Mouse (Mus musculus) intestine, embryonic 16.5 days (tissue): ENCODE data around the gene Olfr279. TPM values are rescaled to one million over a fixed set of nuclear protein-coding genes. Genes with fewer than 3 reads are reported as not detected.

Experiments used
- ATAC-seq: fragments of 200-750 bp; cut with Nextera tagmentation; 2 replicates; pipeline ENCODE4 v1.8.0; 2017; ENCODE audit warnings: moderate TSS enrichment, moderate library complexity
- H3K27ac ChIP-seq: fragments of 300-500 bp; sonication (generic); 2 replicates; pipeline ENCODE4 v1.5.1; 2014; ENCODE audit warnings: mild to moderate bottlenecking, low read length
- H3K27me3 ChIP-seq: fragments of 300-500 bp; sonication (generic); replicated peaks from 2 replicates; pipeline ENCODE4 v1.6.1; 2014; ENCODE audit warnings: low read length, control low read depth, mixed read lengths; ENCODE audit not compliant: control insufficient read depth, insufficient read depth
- H3K36me3 ChIP-seq: fragments of 300-500 bp; sonication (generic); 2 replicates; pipeline ENCODE4 v1.6.1; 2014; ENCODE audit warnings: low read length, control low read depth; ENCODE audit not compliant: control insufficient read depth, insufficient read depth
- H3K4me1 ChIP-seq: fragments of 300-500 bp; sonication (generic); 2 replicates; pipeline ENCODE4 v1.6.1; 2014; ENCODE audit warnings: low read length, control low read depth, mixed read lengths; ENCODE audit not compliant: control insufficient read depth, insufficient read depth
- H3K4me2 ChIP-seq: fragments of 300-500 bp; sonication (generic); 2 replicates; pipeline ENCODE4 v1.6.1; 2014; ENCODE audit warnings: low read depth, low read length, control low read depth
- H3K4me3 ChIP-seq: fragments of 300-500 bp; sonication (generic); 2 replicates; pipeline ENCODE4 v1.5.1; 2014; ENCODE audit warnings: mild to moderate bottlenecking, low read length
- H3K9ac ChIP-seq: fragments of 300-500 bp; sonication (generic); 2 replicates; pipeline ENCODE4 v1.6.1; 2014; ENCODE audit warnings: low read depth, low read length
- H3K9me3 ChIP-seq: fragments of 300-500 bp; sonication (generic); 2 replicates; pipeline ENCODE4 v1.6.1; 2016; ENCODE audit warnings: low read length, control low read depth; ENCODE audit not compliant: control insufficient read depth
- WGBS: fragments of 180-500 bp; shearing (Covaris S2); extraction: QIAGEN DNeasy Blood & Tissue Kit; methylation state at CpG from one replicate; pipeline ENCODE4 v1.1.7; 2014; 5-methylcytosine and 5-hydroxymethylcytosine counted together
- polyA plus RNA-seq: library from polyadenylated mRNA; unstranded; fragments of >200 nt; fragmentation: Nextera tagmentation; extraction: Ambion mirVana; gene quantifications from 2 replicates; pipeline ENCODE4 v1.2.1, GENCODE M21; 2015

Gene Olfr279
- polyA plus RNA-seq = not detected in 2 replicates

DNA sequence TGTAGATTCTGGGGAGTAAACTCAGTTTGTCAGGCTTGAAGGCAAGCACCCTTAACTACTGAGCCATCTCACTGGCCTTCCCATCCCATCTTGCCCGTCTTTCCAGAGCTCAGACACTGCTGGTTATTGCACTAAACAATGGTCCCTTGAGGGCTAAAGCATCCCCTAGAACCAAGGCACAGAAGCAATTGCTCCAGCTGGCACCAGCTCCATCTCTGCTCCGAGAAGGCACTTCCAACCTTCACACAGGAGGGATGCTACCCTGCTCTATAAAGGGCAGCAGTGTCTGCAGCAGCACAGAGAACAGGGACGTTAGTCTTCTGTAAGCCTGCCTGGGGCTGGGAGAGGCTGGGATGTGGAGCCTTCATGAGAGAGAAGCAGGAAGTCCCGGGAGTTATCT, at the start of gene Olfr279:
Gene Olfr279 (plus strand): TSS at position 301 of the 400 bp plus-strand sequence.
- Histone ChIP-seq H3K4me2 (no peak within 1 kb of the TSS), H3K36me3 (no peaks in the 10 kb centered on the region), H3K27me3 (no peaks in the 10 kb centered on the region), H3K9ac (no peak within 1 kb of the TSS), H3K27ac (no peak within 1 kb of the TSS), H3K9me3 (no peaks in the 10 kb centered on the region), H3K4me1 (no peaks in the 10 kb centered on the region), H3K4me3 (no peak within 1 kb of the TSS)
- WGBS = 54% methylated on average over 4 of the region's 4 CpGs
- no peak for ATAC-seq

DNA sequence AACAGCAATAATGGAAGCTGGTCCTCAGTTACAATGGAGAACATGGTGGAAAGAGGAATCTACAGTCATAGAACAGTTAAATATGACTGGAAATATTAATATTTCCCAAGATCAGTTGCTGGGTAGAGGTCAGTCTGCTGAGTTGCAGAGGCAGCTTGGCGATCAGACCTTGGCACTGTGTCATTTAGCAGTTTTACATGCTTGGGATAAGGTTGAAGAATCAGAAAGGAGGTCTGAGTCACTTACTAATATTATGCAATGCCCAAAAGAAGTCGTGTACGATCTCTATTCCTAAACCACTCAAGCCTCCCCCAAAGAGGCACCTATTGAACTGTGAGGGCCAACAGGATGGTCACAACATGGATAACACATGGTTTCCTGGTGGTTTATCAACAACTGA, 47.6 kb upstream of the Olfr279 start:
- Histone ChIP-seq H3K27me3 (no peaks in the 10 kb centered on the region), H3K4me2 (no peak overlapping the region), H3K4me3 (no peak overlapping the region), H3K9me3 (no peaks in the 10 kb centered on the region), H3K4me1 (no peaks in the 10 kb centered on the region), H3K36me3 (no peaks in the 10 kb centered on the region), H3K9ac (no peak overlapping the region), H3K27ac (no peak overlapping the region)
- 84% methylated on average over 3 of the region's 3 CpGs for WGBS
- no peak for ATAC-seq

- no peaks in the 10 kb centered on the region for H3K4me1 ChIP-seq
- no peaks in the 10 kb centered on the region for H3K9me3 ChIP-seq
- H3K4me3 ChIP-seq = no peak overlapping the region
- no peak for ATAC-seq
- H3K9ac ChIP-seq = no peak overlapping the region
- H3K27ac ChIP-seq = no peak overlapping the region
- no peaks in the 10 kb centered on the region for H3K36me3 ChIP-seq
- no peak overlapping the region for H3K4me2 ChIP-seq
- H3K27me3 ChIP-seq = no peaks in the 10 kb centered on the region
- WGBS = 54% methylated on average over 4 of the region's 4 CpGs
Observed at GRCm38 (mm10) chr15:98448521-98448920, 43.7 kb upstream of the Olfr279 start.

GRCm38 (mm10) chr15:98452288-98452687, 39.9 kb upstream of the Olfr279 start, which contains the start of gene Olfr281:
Olfr281 (plus strand) TSS chr15:98452588.
- 86% methylated on average over 7 of the region's 7 CpGs for WGBS
- Histone ChIP-seq H3K9me3 (no peaks in the 10 kb centered on the region), H3K4me2 (no peak within 1 kb of the TSS), H3K27ac (no peak within 1 kb of the TSS), H3K9ac (no peak within 1 kb of the TSS), H3K27me3 (no peaks in the 10 kb centered on the region), H3K4me3 (no peak within 1 kb of the TSS), H3K4me1 (no peaks in the 10 kb centered on the region), H3K36me3 (no peaks in the 10 kb centered on the region)
- no peak for ATAC-seq

- H3K4me1 ChIP-seq = no peaks in the 10 kb centered on the region
- no peaks in the 10 kb centered on the region for H3K36me3 ChIP-seq
- H3K9ac ChIP-seq = no peak within 1 kb of the TSS
- no peak within 1 kb of the TSS for H3K4me3 ChIP-seq
- H3K4me2 ChIP-seq = no peak within 1 kb of the TSS
- no peaks in the 10 kb centered on the region for H3K27me3 ChIP-seq
- no peak for ATAC-seq
- WGBS = 89% methylated on average over 4 of the region's 4 CpGs
- no peak within 1 kb of the TSS for H3K27ac ChIP-seq
- no peaks in the 10 kb centered on the region for H3K9me3 ChIP-seq
Observed at GRCm38 (mm10) chr15:98469596-98469995, 22.6 kb upstream of the Olfr279 start, which contains the start of gene OR5BS1P. OR5BS1P (plus strand) TSS chr15:98469896.

- ATAC-seq = no peak
- Histone ChIP-seq H3K4me1 (no peaks in the 10 kb centered on the region), H3K27ac (no peak overlapping the region), H3K36me3 (no peaks in the 10 kb centered on the region), H3K4me2 (no peak overlapping the region), H3K9ac (no peak overlapping the region), H3K4me3 (no peak overlapping the region), H3K27me3 (no peaks in the 10 kb centered on the region), H3K9me3 (no peaks in the 10 kb centered on the region)
- 91% methylated on average over 13 of the region's 13 CpGs for WGBS
Observed at GRCm38 (mm10) chr15:98471539-98471938, 20.7 kb upstream of the Olfr279 start.

GRCm38 (mm10) chr15:98474958-98475357, 17.2 kb upstream of the Olfr279 start:
- no peak overlapping the region for H3K4me3 ChIP-seq
- H3K27ac ChIP-seq = no peak overlapping the region
- H3K36me3 ChIP-seq = no peaks in the 10 kb centered on the region
- no peak for ATAC-seq
- WGBS = 77% methylated on average over 10 of the region's 10 CpGs
- no peak overlapping the region for H3K4me2 ChIP-seq
- H3K27me3 ChIP-seq = no peaks in the 10 kb centered on the region
- H3K9ac ChIP-seq = no peak overlapping the region
- no peaks in the 10 kb centered on the region for H3K9me3 ChIP-seq
- H3K4me1 ChIP-seq = no peaks in the 10 kb centered on the region

DNA sequence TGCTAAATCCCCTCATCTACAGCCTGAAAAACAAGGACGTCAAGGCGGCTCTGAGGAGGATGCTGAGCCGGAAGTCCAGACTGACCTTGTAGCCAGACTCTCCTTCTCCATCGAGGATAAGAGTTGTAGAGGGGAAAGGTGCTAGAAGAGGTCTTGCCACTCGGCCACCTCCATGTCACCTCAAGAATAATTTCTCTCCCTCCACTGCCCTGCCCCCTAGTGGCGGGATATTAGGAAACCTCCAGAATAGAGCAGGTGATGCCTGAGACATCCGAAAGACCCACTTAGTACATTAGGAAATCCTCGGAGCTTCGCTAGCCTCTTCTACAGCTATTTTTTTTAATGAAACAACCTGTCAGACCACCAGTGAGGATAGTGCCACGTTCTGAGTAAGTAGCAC, 16.8 kb upstream of the Olfr279 start:
- Histone ChIP-seq H3K9me3 (no peaks in the 10 kb centered on the region), H3K27ac (no peak overlapping the region), H3K4me1 (no peaks in the 10 kb centered on the region), H3K4me2 (no peak overlapping the region), H3K36me3 (no peaks in the 10 kb centered on the region), H3K27me3 (no peaks in the 10 kb centered on the region), H3K9ac (no peak overlapping the region), H3K4me3 (no peak overlapping the region)
- 52% methylated on average over 10 of the region's 10 CpGs for WGBS
- no peak for ATAC-seq

GRCm38 (mm10) chr15:98476281-98476680, 15.9 kb upstream of the Olfr279 start:
- Histone ChIP-seq H3K4me3 (no peak overlapping the region), H3K27ac (no peak overlapping the region), H3K27me3 (no peaks in the 10 kb centered on the region), H3K4me1 (no peaks in the 10 kb centered on the region), H3K9me3 (no peaks in the 10 kb centered on the region), H3K9ac (no peak overlapping the region), H3K36me3 (no peaks in the 10 kb centered on the region), H3K4me2 (no peak overlapping the region)
- no peak for ATAC-seq
- WGBS = 77% methylated on average over 5 of the region's 5 CpGs

- Histone ChIP-seq H3K27ac (no peak overlapping the region), H3K4me1 (no peaks in the 10 kb centered on the region), H3K27me3 (no peaks in the 10 kb centered on the region), H3K36me3 (no peaks in the 10 kb centered on the region), H3K4me3 (no peak overlapping the region), H3K4me2 (no peak overlapping the region), H3K9me3 (no peaks in the 10 kb centered on the region), H3K9ac (no peak overlapping the region)
- no peak for ATAC-seq
- 77% methylated on average over 7 of the region's 7 CpGs for WGBS
Observed at GRCm38 (mm10) chr15:98479568-98480102, 12.6 kb upstream of the Olfr279 start.
